16 mouse cellular contexts compared by ENCODE assay signal in the genomic region with DNA sequence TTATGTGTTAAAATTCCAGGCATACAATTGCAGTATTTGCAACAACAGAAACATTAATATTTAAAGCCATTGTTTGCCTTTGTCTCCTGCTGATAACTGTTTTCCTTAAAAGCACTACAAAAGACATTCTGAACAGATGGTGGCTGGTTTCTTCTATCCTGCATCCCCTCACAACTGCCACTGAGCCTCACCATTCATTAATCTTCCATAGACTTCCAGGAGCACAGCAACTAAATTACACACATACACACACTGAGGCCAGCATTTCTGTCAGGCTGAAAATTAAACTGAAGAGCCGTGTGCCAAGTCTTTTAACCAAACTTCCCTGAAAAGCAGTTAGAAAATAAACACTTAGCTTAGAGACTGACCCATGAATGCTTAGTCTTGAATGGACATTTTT.
DNase-seq lines count a peak whose midpoint lies in the region; ATAC-seq and TF ChIP-seq lines count a peak whose summit lies in the region.
"Had no signal": no experiment of that assay in that cellular context is flagged by ENCODE, and none has a peak within 500 bp of the region (broad histone marks: within the 10 kb centered on the region; RNA-seq: fewer than 3 reads in every experiment).

No protein-coding gene starts in this region.

- no peak for TF ChIP-seq POLR2A in kidney, adult 2 months (IDR thresholded peaks at IDR 0.05; ENCODE audit: low read depth, low read length)

- H3K36me3 ChIP-seq in kidney, adult 2 months (ENCODE audit: control insufficient read depth, insufficient read depth, low read length), result no peaks in the 10 kb centered on the region
- no peaks in the 10 kb centered on the region for H3K36me3 ChIP-seq in forebrain, embryonic 16.5 days (ENCODE audit: control insufficient read depth, insufficient read depth)
- H3K36me3 ChIP-seq in limb, embryonic 12.5 days, result no peaks in the 10 kb centered on the region
- H3K36me3 ChIP-seq: embryonic facial prominence, embryonic 13.5 days; heart, embryonic 15.5 days had no signal

- H3K4me1 ChIP-seq in kidney, adult 2 months (ENCODE audit: control insufficient read depth, insufficient read depth, low read length), result no peaks in the 10 kb centered on the region
- no peaks in the 10 kb centered on the region for H3K4me1 ChIP-seq in forebrain, embryonic 16.5 days (replicated peaks; ENCODE audit: control insufficient read depth, insufficient read depth, low read length)
- no peaks in the 10 kb centered on the region for H3K4me1 ChIP-seq in limb, embryonic 12.5 days (replicated peaks)
- H3K4me1 ChIP-seq: embryonic facial prominence, embryonic 13.5 days; heart, embryonic 15.5 days had no signal

- peak; percentile 76 for ATAC-seq in forebrain, embryonic 16.5 days
- ATAC-seq in limb, embryonic 12.5 days (ENCODE audit: insufficient number of reproducible peaks, insufficient read depth, low FRiP score, low TSS enrichment, low read depth), result no peak
- ATAC-seq in megakaryocyte progenitor cell, adult 5-6 weeks (replicated peaks; ENCODE audit: poor library complexity), result no peak
- ATAC-seq: intestine, embryonic 16.5 days had no signal

- no peak overlapping the region for H3K27ac ChIP-seq in kidney, adult 2 months (ENCODE audit: insufficient read depth, low read depth, low read length)
- H3K27ac ChIP-seq in forebrain, embryonic 16.5 days (ENCODE audit: low read length), result no peak overlapping the region
- H3K27ac ChIP-seq in limb, embryonic 12.5 days, result 0 out of 2 replicates have a peak overlapping the region, but pooled peaks have one; percentile 45
- H3K27ac ChIP-seq: embryonic facial prominence, embryonic 13.5 days; heart, embryonic 15.5 days had no signal

- peak; percentile 27 for DNase-seq in kidney, adult 2 months
- no peak for DNase-seq in kidney, adult 18-20 months
- peak; percentile 38 for DNase-seq in embryo, embryonic 10 days (ENCODE audit: low spot score)
- no peak for DNase-seq in T-cell, adult 2 months (ENCODE audit: low spot score)
- no peak for DNase-seq in cerebellum, adult 18-20 months
- DNase-seq: adrenal gland, adult 8-10 months; cerebellum, adult 9-11 months; heart, adult 11 months; left cerebral cortex, postnatal 4 days; lung, postnatal 4 days had no signal

- no peaks in the 10 kb centered on the region for H3K9me3 ChIP-seq in forebrain, embryonic 16.5 days (ENCODE audit: control insufficient read depth, low read length)
- H3K9me3 ChIP-seq in limb, embryonic 12.5 days, result 0 out of 2 replicates have a peak, but pooled peaks cover 3% of the 10 kb centered on the region
- H3K9me3 ChIP-seq: embryonic facial prominence, embryonic 13.5 days; heart, embryonic 15.5 days had no signal

- H3K9ac ChIP-seq in forebrain, embryonic 16.5 days (replicated peaks; ENCODE audit: low read depth, low read length), result no peak overlapping the region
- no peak overlapping the region for H3K9ac ChIP-seq in limb, embryonic 12.5 days (replicated peaks)
- H3K9ac ChIP-seq: embryonic facial prominence, embryonic 13.5 days; heart, embryonic 15.5 days had no signal

- no peak for TF ChIP-seq CTCF in kidney, adult 2 months (conservative IDR thresholded peaks at IDR 0.05; ENCODE audit: insufficient read depth, insufficient read length, low read depth, low read length)

- H3K4me2 ChIP-seq in forebrain, embryonic 16.5 days (ENCODE audit: low read length), result no peak overlapping the region
- H3K4me2 ChIP-seq in limb, embryonic 12.5 days, result no peak overlapping the region
- H3K4me2 ChIP-seq: embryonic facial prominence, embryonic 13.5 days; heart, embryonic 15.5 days had no signal

- no peaks in the 10 kb centered on the region for H3K27me3 ChIP-seq in kidney, adult 2 months (replicated peaks; ENCODE audit: control insufficient read depth, insufficient read depth, low read length)
- no peaks in the 10 kb centered on the region for H3K27me3 ChIP-seq in forebrain, embryonic 16.5 days (replicated peaks; ENCODE audit: control insufficient read depth, insufficient read depth, low read length)
- H3K27me3 ChIP-seq in limb, embryonic 12.5 days, result no peaks in the 10 kb centered on the region
- H3K27me3 ChIP-seq: embryonic facial prominence, embryonic 13.5 days; heart, embryonic 15.5 days had no signal

- 16% methylated on average over 1 of the region's 1 CpGs for WGBS in kidney, adult 2 months
- WGBS in forebrain, embryonic 16.5 days, result 5% methylated on average over 1 of the region's 1 CpGs
- 7% methylated on average over 1 of the region's 1 CpGs for WGBS in limb, embryonic 12.5 days

- no peak overlapping the region for H3K4me3 ChIP-seq in kidney, adult 2 months (ENCODE audit: insufficient read depth, low read depth, low read length)
- no peak overlapping the region for H3K4me3 ChIP-seq in forebrain, embryonic 16.5 days (replicated peaks; ENCODE audit: low read length)
- no peak overlapping the region for H3K4me3 ChIP-seq in limb, embryonic 12.5 days (replicated peaks)
- H3K4me3 ChIP-seq: embryonic facial prominence, embryonic 13.5 days; heart, embryonic 15.5 days had no signal

Comparison
In these comparisons a context has a peak if more than half of its experiments do, and no peak if none do; other contexts are left out.
1. DNase-seq: peak in kidney, adult 2 months (single experiment) and embryo, embryonic 10 days (single experiment); none in kidney, adult 18-20 months (single experiment), T-cell, adult 2 months (single experiment) and cerebellum, adult 18-20 months (0 of 2).